Mouse (Mus musculus) right cerebral cortex, adult 18-20 months (tissue): ENCODE data around the gene Senp5.
"Not testable (repeated sequence)": the region's sequence is repeated elsewhere in the genome, so short reads cannot be mapped to it uniquely, and the experiment has no call there.

Source experiments
- DNase-seq: peaks from one replicate; pipeline ENCODE4 v3.0.0; 2022; ENCODE audit warnings: mixed read lengths

The Senp5 gene

GRCm38 (mm10) chr16:32002509-32003477 lies at the start of gene Senp5:
Senp5 (minus strand) TSS chr16:32003287.
- peak; percentile 96 for DNase-seq

GRCm38 (mm10) chr16:32042367-32042766 lies 39.3 kb upstream of the Senp5 start:
- no peak for DNase-seq

- no peak for DNase-seq
These were observed 16.6 kb upstream of the Senp5 start for GRCm38 (mm10) chr16:32019678-32020077.

GRCm38 (mm10) chr16:32010330-32010729 lies 7.2 kb upstream of the Senp5 start:
- DNase-seq = no peak

GRCm38 (mm10) chr16:32009913-32010312 lies 6.8 kb upstream of the Senp5 start:
- DNase-seq = peak; percentile 76

GRCm38 (mm10) chr16:32008529-32009293 lies 5.6 kb upstream of the Senp5 start:
- no peak for DNase-seq

- DNase-seq = no peak
These were observed 1.6 kb upstream of the Senp5 start for GRCm38 (mm10) chr16:32004731-32005130.

GRCm38 (mm10) chr16:31996371-31996770 lies 6.7 kb downstream of the Senp5 start:
- no peak for DNase-seq

GRCm38 (mm10) chr16:31993946-31994345 lies 9.1 kb downstream of the Senp5 start:
- DNase-seq = no peak

GRCm38 (mm10) chr16:31993195-31993594 lies 9.9 kb downstream of the Senp5 start:
- DNase-seq = no peak

- DNase-seq = no peak
These were observed 11.0 kb downstream of the Senp5 start for GRCm38 (mm10) chr16:31992039-31992438.

- DNase-seq = no peak
These were observed 22.1 kb downstream of the Senp5 start for GRCm38 (mm10) chr16:31980946-31981345.

- DNase-seq = no peak
These were observed 23.6 kb downstream of the Senp5 start for GRCm38 (mm10) chr16:31979501-31979900.

- no peak for DNase-seq
These were observed 27.8 kb downstream of the Senp5 start for GRCm38 (mm10) chr16:31975258-31975657.

- DNase-seq = peak; percentile 37
These were observed 39.9 kb downstream of the Senp5 start for GRCm38 (mm10) chr16:31963224-31963623.

GRCm38 (mm10) chr16:31948345-31948774 lies 54.7 kb downstream of the Senp5 start, which contains the start of the genes 0610012G03Rik and Ncbp2:
0610012G03Rik (minus strand) TSS chr16:31948494.
Ncbp2 (plus strand) TSS chr16:31948513.
- DNase-seq = peak; percentile 96

GRCm38 (mm10) chr16:31947901-31948316 lies 55.2 kb downstream of the Senp5 start:
- DNase-seq = no peak

GRCm38 (mm10) chr16:31947333-31947732 lies 55.8 kb downstream of the Senp5 start:
- no peak for DNase-seq

GRCm38 (mm10) chr16:31945986-31946385 lies 57.1 kb downstream of the Senp5 start:
- not testable (repeated sequence) for DNase-seq

- DNase-seq = no peak
These were observed 57.7 kb downstream of the Senp5 start for GRCm38 (mm10) chr16:31945372-31945771.

- DNase-seq = no peak
These were observed 58.3 kb downstream of the Senp5 start for GRCm38 (mm10) chr16:31944698-31945255.

GRCm38 (mm10) chr16:31943980-31944379 lies 59.1 kb downstream of the Senp5 start:
- DNase-seq = peak; percentile 87

GRCm38 (mm10) chr16:31940586-31940985 lies 62.5 kb downstream of the Senp5 start:
- DNase-seq = no peak
